Mouse (Mus musculus) erythroid progenitor cell, adult 5-6 weeks (primary cell): ENCODE measurements around the gene Sbno2. TPM values are rescaled to one million over a fixed set of nuclear protein-coding genes. Genes with fewer than 3 reads are reported as not detected.

Source experiments
- total RNA-seq, 2 experiments: library from RNA; stranded (forward) in 1 of 2; stranded (reverse) in 1 of 2; fragments of 150-400 nt in 1 of 2; fragments of 186-747, 209-891 nt in 1 of 2; gene quantifications; 2 replicates each; pipeline versions ENCODE4 v1.2.3 to v1.2.4; 2015 to 2017; ENCODE audit warnings: low replicate concordance in 2 of 2

The Sbno2 gene
- total RNA-seq, 2 experiments from 2014 or later, result 21.8 to 34.3 TPM

Other genes with a start within 250 kb of the Sbno2 start
Only the 30 nearest of the 34 such genes appear.
- gene Elane, start 219.3 kb downstream of the Sbno2 start, total RNA-seq (2015; ENCODE audit: low replicate concordance), result 613 and 617 TPM in 2 replicates
- gene Elane, start 219.3 kb downstream of the Sbno2 start, total RNA-seq (2017; ENCODE audit: low replicate concordance), result 146 and 166 TPM in 2 replicates
- gene Cfd, start 214.7 kb downstream of the Sbno2 start, total RNA-seq (2015; ENCODE audit: low replicate concordance), result not detected in 2 replicates
- not detected in 2 replicates for gene Cfd, start 214.7 kb downstream of the Sbno2 start, total RNA-seq (2017; ENCODE audit: low replicate concordance)
- 5.9 and 17.7 TPM in 2 replicates for gene Med16, start 196.6 kb downstream of the Sbno2 start, total RNA-seq (2015; ENCODE audit: low replicate concordance)
- 8.0 and 9.1 TPM in 2 replicates for gene Med16, start 196.6 kb downstream of the Sbno2 start, total RNA-seq (2017; ENCODE audit: low replicate concordance)
- not detected in 2 replicates for gene Gm26602, start 194.7 kb downstream of the Sbno2 start, total RNA-seq (2015; ENCODE audit: low replicate concordance)
- gene Gm26602, start 194.7 kb downstream of the Sbno2 start, total RNA-seq (2017; ENCODE audit: low replicate concordance), result 22.8 TPM in 1 of 2 replicates, not detected in the other
- gene Kiss1r, start 188.6 kb downstream of the Sbno2 start, total RNA-seq (2015; ENCODE audit: low replicate concordance), result not detected in 2 replicates
- gene Kiss1r, start 188.6 kb downstream of the Sbno2 start, total RNA-seq (2017; ENCODE audit: low replicate concordance), result not detected in 2 replicates
- 60.2 and 65.4 TPM in 2 replicates for gene R3hdm4, start 184.4 kb downstream of the Sbno2 start, total RNA-seq (2015; ENCODE audit: low replicate concordance)
- 37.4 and 45.8 TPM in 2 replicates for gene R3hdm4, start 184.4 kb downstream of the Sbno2 start, total RNA-seq (2017; ENCODE audit: low replicate concordance)
- 4.2 and 9.7 TPM in 2 replicates for gene Arid3a, start 178.5 kb downstream of the Sbno2 start, total RNA-seq (2015; ENCODE audit: low replicate concordance)
- 4.8 and 8.6 TPM in 2 replicates for gene Arid3a, start 178.5 kb downstream of the Sbno2 start, total RNA-seq (2017; ENCODE audit: low replicate concordance)
- gene Wdr18, start 145.4 kb downstream of the Sbno2 start, total RNA-seq (2015; ENCODE audit: low replicate concordance), result 4.0 and 10.1 TPM in 2 replicates
- gene Wdr18, start 145.4 kb downstream of the Sbno2 start, total RNA-seq (2017; ENCODE audit: low replicate concordance), result 0.98 and 4.6 TPM in 2 replicates
- not detected in 2 replicates for gene Grin3b, start 134.9 kb downstream of the Sbno2 start, total RNA-seq (2015; ENCODE audit: low replicate concordance)
- gene Grin3b, start 134.9 kb downstream of the Sbno2 start, total RNA-seq (2017; ENCODE audit: low replicate concordance), result not detected in 2 replicates
- gene Tmem259, start 121.2 kb downstream of the Sbno2 start, total RNA-seq (2015; ENCODE audit: low replicate concordance), result 57.0 and 78.9 TPM in 2 replicates
- 49.2 and 51.1 TPM in 2 replicates for gene Tmem259, start 121.2 kb downstream of the Sbno2 start, total RNA-seq (2017; ENCODE audit: low replicate concordance)
- 20.1 and 39.6 TPM in 2 replicates for gene Cnn2, start 117.0 kb downstream of the Sbno2 start, total RNA-seq (2015; ENCODE audit: low replicate concordance)
- 18.2 and 26.3 TPM in 2 replicates for gene Cnn2, start 117.0 kb downstream of the Sbno2 start, total RNA-seq (2017; ENCODE audit: low replicate concordance)
- gene Abca7, start 109.1 kb downstream of the Sbno2 start, total RNA-seq (2015; ENCODE audit: low replicate concordance), result 44.0 and 58.4 TPM in 2 replicates
- gene Abca7, start 109.1 kb downstream of the Sbno2 start, total RNA-seq (2017; ENCODE audit: low replicate concordance), result 58.6 and 71.8 TPM in 2 replicates
- 23.4 and 23.9 TPM in 2 replicates for gene Arhgap45, start 88.9 kb downstream of the Sbno2 start, total RNA-seq (2015; ENCODE audit: low replicate concordance)
- gene Arhgap45, start 88.9 kb downstream of the Sbno2 start, total RNA-seq (2017; ENCODE audit: low replicate concordance), result 16.0 and 28.8 TPM in 2 replicates
- gene Polr2e, start 65.8 kb downstream of the Sbno2 start, total RNA-seq (2015; ENCODE audit: low replicate concordance), result 18.4 and 20.5 TPM in 2 replicates
- gene Polr2e, start 65.8 kb downstream of the Sbno2 start, total RNA-seq (2017; ENCODE audit: low replicate concordance), result 14.6 and 28.4 TPM in 2 replicates
- 371 and 490 TPM in 2 replicates for gene Gpx4, start 58.4 kb downstream of the Sbno2 start, total RNA-seq (2015; ENCODE audit: low replicate concordance)
- 239 and 372 TPM in 2 replicates for gene Gpx4, start 58.4 kb downstream of the Sbno2 start, total RNA-seq (2017; ENCODE audit: low replicate concordance)
- 224 and 296 TPM in 2 replicates for gene Stk11, start 10.2 kb upstream of the Sbno2 start, total RNA-seq (2015; ENCODE audit: low replicate concordance)
- gene Stk11, start 10.2 kb upstream of the Sbno2 start, total RNA-seq (2017; ENCODE audit: low replicate concordance), result 440 and 520 TPM in 2 replicates
- 89.3 and 94.8 TPM in 2 replicates for gene Atp5d, start 33.1 kb upstream of the Sbno2 start, total RNA-seq (2015; ENCODE audit: low replicate concordance)
- gene Atp5d, start 33.1 kb upstream of the Sbno2 start, total RNA-seq (2017; ENCODE audit: low replicate concordance), result 19.4 and 39.9 TPM in 2 replicates
- gene Cbarp, start 35.3 kb upstream of the Sbno2 start, total RNA-seq (2015; ENCODE audit: low replicate concordance), result not detected in 2 replicates
- gene Cbarp, start 35.3 kb upstream of the Sbno2 start, total RNA-seq (2017; ENCODE audit: low replicate concordance), result not detected in 2 replicates
- 20.1 and 23.8 TPM in 2 replicates for gene Midn, start 42.7 kb upstream of the Sbno2 start, total RNA-seq (2015; ENCODE audit: low replicate concordance)
- 12.5 and 18.2 TPM in 2 replicates for gene Midn, start 42.7 kb upstream of the Sbno2 start, total RNA-seq (2017; ENCODE audit: low replicate concordance)
- 10.1 and 19.7 TPM in 2 replicates for gene Cirbp, start 60.4 kb upstream of the Sbno2 start, total RNA-seq (2015; ENCODE audit: low replicate concordance)
- 33.5 and 39.6 TPM in 2 replicates for gene Cirbp, start 60.4 kb upstream of the Sbno2 start, total RNA-seq (2017; ENCODE audit: low replicate concordance)
- gene 1600002K03Rik, start 67.4 kb upstream of the Sbno2 start, total RNA-seq (2015; ENCODE audit: low replicate concordance), result not detected in 2 replicates
- not detected in 2 replicates for gene 1600002K03Rik, start 67.4 kb upstream of the Sbno2 start, total RNA-seq (2017; ENCODE audit: low replicate concordance)
- not detected in 2 replicates for gene Efna2, start 73.9 kb upstream of the Sbno2 start, total RNA-seq (2015; ENCODE audit: low replicate concordance)
- gene Efna2, start 73.9 kb upstream of the Sbno2 start, total RNA-seq (2017; ENCODE audit: low replicate concordance), result not detected in 2 replicates
- gene Mum1, start 120.9 kb upstream of the Sbno2 start, total RNA-seq (2015; ENCODE audit: low replicate concordance), result 26.3 and 59.5 TPM in 2 replicates
- 65.3 and 74.2 TPM in 2 replicates for gene Mum1, start 120.9 kb upstream of the Sbno2 start, total RNA-seq (2017; ENCODE audit: low replicate concordance)
- 87.6 and 109 TPM in 2 replicates for gene Ndufs7, start 143.6 kb upstream of the Sbno2 start, total RNA-seq (2015; ENCODE audit: low replicate concordance)
- 43.9 and 66.0 TPM in 2 replicates for gene Ndufs7, start 143.6 kb upstream of the Sbno2 start, total RNA-seq (2017; ENCODE audit: low replicate concordance)
- 1.4 TPM in 1 of 2 replicates, not detected in the other for gene Gamt, start 155.4 kb upstream of the Sbno2 start, total RNA-seq (2015; ENCODE audit: low replicate concordance)
- gene Gamt, start 155.4 kb upstream of the Sbno2 start, total RNA-seq (2017; ENCODE audit: low replicate concordance), result not detected in 2 replicates
- gene Dazap1, start 155.9 kb upstream of the Sbno2 start, total RNA-seq (2015; ENCODE audit: low replicate concordance), result 35.6 and 83.6 TPM in 2 replicates
- 72.0 and 102 TPM in 2 replicates for gene Dazap1, start 155.9 kb upstream of the Sbno2 start, total RNA-seq (2017; ENCODE audit: low replicate concordance)
- 689 and 862 TPM in 2 replicates for gene Rps15, start 186.9 kb upstream of the Sbno2 start, total RNA-seq (2015; ENCODE audit: low replicate concordance)
- gene Rps15, start 186.9 kb upstream of the Sbno2 start, total RNA-seq (2017; ENCODE audit: low replicate concordance), result 557 and 668 TPM in 2 replicates
- not detected in 2 replicates for gene Apc2, start 190.4 kb upstream of the Sbno2 start, total RNA-seq (2015; ENCODE audit: low replicate concordance)
- gene Apc2, start 190.4 kb upstream of the Sbno2 start, total RNA-seq (2017; ENCODE audit: low replicate concordance), result 0.13 TPM in 1 of 2 replicates, not detected in the other
- gene 2310011J03Rik, start 215.0 kb upstream of the Sbno2 start, total RNA-seq (2015; ENCODE audit: low replicate concordance), result 7.2 and 13.4 TPM in 2 replicates
- 6.1 and 10.8 TPM in 2 replicates for gene 2310011J03Rik, start 215.0 kb upstream of the Sbno2 start, total RNA-seq (2017; ENCODE audit: low replicate concordance)
- not detected in 2 replicates for gene Pcsk4, start 223.9 kb upstream of the Sbno2 start, total RNA-seq (2015; ENCODE audit: low replicate concordance)
- gene Pcsk4, start 223.9 kb upstream of the Sbno2 start, total RNA-seq (2017; ENCODE audit: low replicate concordance), result 1.0 TPM in 1 of 2 replicates, not detected in the other